ENCODE assay signal across 9 mouse cellular contexts in genomic region chr16:29893871-29894828, GRCm38 (mm10).
DNase-seq lines count a peak whose midpoint lies in the region; ATAC-seq and TF ChIP-seq lines count a peak whose summit lies in the region.
"Had no signal": no experiment of that assay in that cellular context is flagged by ENCODE, and none has a peak within 500 bp of the region (broad histone marks: within the 10 kb centered on the region; RNA-seq: fewer than 3 reads in every experiment).

No protein-coding gene starts in this region.

- no peaks in the 10 kb centered on the region for H3K27me3 ChIP-seq in embryonic facial prominence, embryonic 11.5 days (ENCODE audit: control insufficient read depth, insufficient read depth, low read length)
- H3K27me3 ChIP-seq in heart, postnatal 0 days (ENCODE audit: control insufficient read depth, insufficient read depth, low read length), result no peaks in the 10 kb centered on the region
- H3K27me3 ChIP-seq in limb, embryonic 14.5 days (ENCODE audit: control insufficient read depth, insufficient read depth, low read length), result no peaks in the 10 kb centered on the region
- no peaks in the 10 kb centered on the region for H3K27me3 ChIP-seq in stomach, embryonic 15.5 days (replicated peaks)

- H3K9ac ChIP-seq in embryonic facial prominence, embryonic 11.5 days (replicated peaks; ENCODE audit: low read length), result no peak overlapping the region
- H3K9ac ChIP-seq in heart, postnatal 0 days (replicated peaks; ENCODE audit: low read depth, low read length), result no peak overlapping the region
- peak overlapping the region; percentile 18; the same call in 1 of the 2 replicates for H3K9ac ChIP-seq in limb, embryonic 14.5 days (ENCODE audit: low read depth, low read length, severe bottlenecking)
- H3K9ac ChIP-seq in stomach, embryonic 15.5 days, result no peak overlapping the region

- peak; percentile 64 for ATAC-seq in embryonic facial prominence, embryonic 11.5 days (replicated peaks; ENCODE audit: insufficient number of reproducible peaks, low FRiP score, low TSS enrichment, low read depth)
- peak; percentile 56 for ATAC-seq in heart, postnatal 0 days (ENCODE audit: insufficient read depth, low read depth)
- peak; percentile 88 for ATAC-seq in limb, embryonic 14.5 days (ENCODE audit: low FRiP score, low read depth)
- no peak for ATAC-seq in stomach, embryonic 15.5 days (ENCODE audit: insufficient read depth, low FRiP score, low read depth)

- peaks cover 4% of the 10 kb centered on the region for H3K4me1 ChIP-seq in embryonic facial prominence, embryonic 11.5 days (ENCODE audit: control insufficient read depth, insufficient read depth, low read length)
- peaks cover 12% of the 10 kb centered on the region; the same call in 1 of the 2 replicates for H3K4me1 ChIP-seq in heart, postnatal 0 days (ENCODE audit: control insufficient read depth, insufficient read depth)
- peaks cover 43% of the 10 kb centered on the region for H3K4me1 ChIP-seq in limb, embryonic 14.5 days (ENCODE audit: control insufficient read depth, insufficient read depth, low read length)
- peaks cover 12% of the 10 kb centered on the region for H3K4me1 ChIP-seq in stomach, embryonic 15.5 days

- no peak for TF ChIP-seq POLR2A in limb, embryonic 14.5 days (IDR thresholded peaks at IDR 0.05; ENCODE audit: borderline replicate concordance, extremely low read depth, insufficient read depth, insufficient read length)

- intact Hi-C loops in gastrocnemius, adult 2 months (cut with DNase I), result no loop called here

- no peaks in the 10 kb centered on the region for H3K9me3 ChIP-seq in embryonic facial prominence, embryonic 11.5 days (replicated peaks; ENCODE audit: control insufficient read depth, low read length)
- no peaks in the 10 kb centered on the region for H3K9me3 ChIP-seq in heart, postnatal 0 days (replicated peaks; ENCODE audit: control insufficient read depth, low read length)
- H3K9me3 ChIP-seq in limb, embryonic 14.5 days (ENCODE audit: control insufficient read depth, low read length), result no peaks in the 10 kb centered on the region
- no peaks in the 10 kb centered on the region for H3K9me3 ChIP-seq in stomach, embryonic 15.5 days
- H3K9me3 ChIP-seq: megakaryocyte, embryonic 14.5 days had no signal

- H3K4me3 ChIP-seq in gastrocnemius, adult 2 months, result peak overlapping the region; percentile 44
- no peak overlapping the region for H3K4me3 ChIP-seq in embryonic facial prominence, embryonic 11.5 days (ENCODE audit: low read depth, low read length)
- no peak overlapping the region for H3K4me3 ChIP-seq in heart, postnatal 0 days (ENCODE audit: low read depth, low read length)
- peak overlapping the region; percentile 10; the same call in 1 of the 2 replicates for H3K4me3 ChIP-seq in limb, embryonic 14.5 days (replicated peaks; ENCODE audit: low read length)
- no peak overlapping the region for H3K4me3 ChIP-seq in stomach, embryonic 15.5 days (replicated peaks)
- H3K4me3 ChIP-seq: megakaryocyte, embryonic 14.5 days had no signal

- H3K27ac ChIP-seq in gastrocnemius, adult 2 months, result peak overlapping the region; percentile 58
- no peak overlapping the region for H3K27ac ChIP-seq in embryonic facial prominence, embryonic 11.5 days (replicated peaks; ENCODE audit: low read depth, low read length)
- no peak overlapping the region for H3K27ac ChIP-seq in heart, postnatal 0 days (ENCODE audit: low read depth)
- H3K27ac ChIP-seq in limb, embryonic 14.5 days (replicated peaks; ENCODE audit: low read depth, low read length), result peak overlapping the region; percentile 90
- peak overlapping the region; percentile 8; the same call in 1 of the 2 replicates for H3K27ac ChIP-seq in stomach, embryonic 15.5 days

- H3K4me2 ChIP-seq in embryonic facial prominence, embryonic 11.5 days (ENCODE audit: low read depth, low read length), result peak overlapping the region; percentile 10; the same call in 1 of the 2 replicates
- H3K4me2 ChIP-seq in heart, postnatal 0 days (ENCODE audit: low read depth, low read length), result peak overlapping the region; percentile 14
- H3K4me2 ChIP-seq in limb, embryonic 14.5 days (replicated peaks; ENCODE audit: low read depth, low read length, severe bottlenecking), result peak overlapping the region; percentile 51
- peak overlapping the region; percentile 8; the same call in 1 of the 2 replicates for H3K4me2 ChIP-seq in stomach, embryonic 15.5 days

- no peak for TF ChIP-seq CTCF in gastrocnemius, adult 2 months (IDR thresholded peaks at IDR 0.05)
- TF ChIP-seq CTCF in heart, postnatal 0 days (IDR thresholded peaks at IDR 0.05; ENCODE audit: low read depth), result no peak

- TF ChIP-seq EP300 in heart, postnatal 0 days (IDR thresholded peaks at IDR 0.05; ENCODE audit: low read depth), result no peak

- peak; percentile 53 for DNase-seq in gastrocnemius, adult 2 months
- no peak for DNase-seq in gastrocnemius, adult 8-10 months (ENCODE audit: low spot score in 2 of 2)
- DNase-seq in embryonic facial prominence, embryonic 11.5 days (ENCODE audit: low spot score), result peak; percentile 83
- DNase-seq in heart, postnatal 0 days (ENCODE audit: low spot score), result no peak
- peak; percentile 96 for DNase-seq in limb, embryonic 14.5 days (ENCODE audit: low spot score)
- DNase-seq in testis, postnatal 10 days (ENCODE audit: low spot score), result no peak
- no peak for DNase-seq in ovary, adult 18-20 months (ENCODE audit: low spot score)

- H3K36me3 ChIP-seq in embryonic facial prominence, embryonic 11.5 days (replicated peaks; ENCODE audit: control insufficient read depth, insufficient read depth, low read depth, low read length), result no peaks in the 10 kb centered on the region
- no peaks in the 10 kb centered on the region for H3K36me3 ChIP-seq in heart, postnatal 0 days (replicated peaks; ENCODE audit: control insufficient read depth, insufficient read depth, low read length)
- no peaks in the 10 kb centered on the region for H3K36me3 ChIP-seq in limb, embryonic 14.5 days (ENCODE audit: control insufficient read depth, insufficient read depth, low read length)
- no peaks in the 10 kb centered on the region for H3K36me3 ChIP-seq in stomach, embryonic 15.5 days

- 27% methylated on average over 21 of the region's 21 CpGs for WGBS in embryonic facial prominence, embryonic 11.5 days
- WGBS in heart, postnatal 0 days, result 39% methylated on average over 21 of the region's 21 CpGs
- WGBS in limb, embryonic 14.5 days, result 9% methylated on average over 21 of the region's 21 CpGs
- WGBS in stomach, embryonic 15.5 days, result 34% methylated on average over 21 of the region's 21 CpGs

Comparison
In these comparisons a context has a peak if more than half of its experiments do, and no peak if none do; other contexts are left out.
1. DNase-seq: peak in gastrocnemius, adult 2 months (single experiment), embryonic facial prominence, embryonic 11.5 days (single experiment) and limb, embryonic 14.5 days (single experiment); none in gastrocnemius, adult 8-10 months (0 of 2), heart, postnatal 0 days (single experiment), testis, postnatal 10 days (single experiment) and ovary, adult 18-20 months (single experiment).
2. H3K27ac ChIP-seq: peak in gastrocnemius, adult 2 months (single experiment), limb, embryonic 14.5 days (single experiment) and stomach, embryonic 15.5 days (single experiment); none in embryonic facial prominence, embryonic 11.5 days (single experiment) and heart, postnatal 0 days (single experiment).
3. H3K4me3 ChIP-seq: peak in gastrocnemius, adult 2 months (single experiment) and limb, embryonic 14.5 days (single experiment); none in embryonic facial prominence, embryonic 11.5 days (single experiment), heart, postnatal 0 days (single experiment) and stomach, embryonic 15.5 days (single experiment).
4. Peak in every context shown above with its lines, with median percentiles within 50 percentile points of each other: H3K4me2 ChIP-seq.